Mouse (Mus musculus) MEL-GATA-1-ER (cell line): ENCODE data around the gene Carhsp1.

ENCODE experiments used
- DNase-seq: peaks from one replicate; pipeline ENCODE4 v3.0.0-alpha.2; 2012; ENCODE audit warnings: low read depth; ENCODE audit errors: extremely low read depth

The Carhsp1 gene

DNA sequence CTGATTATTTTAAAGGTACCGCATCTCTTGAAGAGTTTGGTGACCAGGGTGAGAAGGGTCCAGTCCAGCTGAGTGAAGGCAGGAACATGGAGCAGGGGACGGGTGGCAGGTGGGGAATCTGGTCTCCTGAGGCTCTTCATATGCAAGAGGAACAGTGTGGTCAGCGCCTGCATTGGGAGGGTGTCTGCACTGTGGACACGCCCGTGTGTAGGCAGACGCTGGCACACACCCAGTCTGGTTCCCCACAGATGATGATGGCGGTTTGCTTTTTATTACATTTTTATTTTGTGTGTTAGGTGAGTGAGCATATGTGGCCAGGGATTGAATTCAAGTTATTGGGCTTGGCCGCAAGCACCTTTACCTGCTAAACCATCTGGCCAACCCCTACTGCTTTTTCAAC is 3.6 kb upstream of the Carhsp1 start:
- DNase-seq, result no peak

GRCm38 (mm10) chr16:8674165-8674564 is 2.2 kb upstream of the Carhsp1 start:
- peak; percentile 68 for DNase-seq

GRCm38 (mm10) chr16:8673343-8673742 is 1.4 kb upstream of the Carhsp1 start:
- DNase-seq, result no peak

DNA sequence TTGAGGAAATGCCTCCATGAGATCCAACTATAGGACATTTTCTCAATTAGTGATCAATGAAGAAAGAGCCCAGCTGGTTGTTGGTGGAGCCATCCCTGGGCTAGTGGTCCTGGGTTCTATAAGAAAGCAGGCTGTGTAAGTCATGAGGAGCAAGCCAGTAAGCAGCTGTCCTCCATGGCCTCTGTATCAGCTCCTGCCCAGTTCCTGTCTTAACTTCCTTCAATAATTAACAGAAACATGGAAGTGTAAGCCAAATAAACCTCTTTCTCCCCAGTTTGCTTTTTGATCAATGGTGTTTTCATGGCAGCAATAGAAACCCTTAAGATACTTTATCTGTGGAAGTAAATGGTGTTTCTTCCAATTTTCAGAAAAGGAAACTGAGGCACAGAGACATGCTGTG is 856 bp upstream of the Carhsp1 start:
- no peak for DNase-seq

GRCm38 (mm10) chr16:8672350-8672687 is 364 bp upstream of the Carhsp1 start:
- no peak for DNase-seq

- no peak for DNase-seq
These were observed 1.6 kb downstream of the Carhsp1 start for GRCm38 (mm10) chr16:8670041-8671035.

- DNase-seq, result no peak
These were observed 2.5 kb downstream of the Carhsp1 start for GRCm38 (mm10) chr16:8669432-8669831.

GRCm38 (mm10) chr16:8668386-8668785 is 3.6 kb downstream of the Carhsp1 start:
- no peak for DNase-seq

GRCm38 (mm10) chr16:8667814-8668213 is 4.1 kb downstream of the Carhsp1 start:
- DNase-seq, result no peak

DNA sequence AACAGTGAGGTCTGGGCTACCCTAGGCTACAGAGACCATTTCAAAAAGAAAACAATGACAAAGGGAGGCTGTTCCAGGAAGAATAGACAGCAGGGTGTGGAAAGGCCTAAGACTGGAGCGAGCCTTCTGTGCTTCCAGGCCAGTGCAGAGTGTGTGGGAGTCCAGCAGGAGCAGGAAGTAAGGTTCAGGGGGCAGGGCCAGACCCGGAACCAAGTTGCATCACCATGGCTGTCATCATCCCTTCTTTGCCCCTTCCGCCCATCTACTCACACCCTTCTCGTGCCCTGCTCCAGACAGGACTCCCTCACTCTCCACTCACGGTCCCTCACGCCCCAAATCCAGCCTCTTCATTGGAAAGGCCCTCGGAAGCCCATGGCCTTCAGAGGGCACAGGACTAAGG is 4.7 kb downstream of the Carhsp1 start:
- DNase-seq, result no peak

- peak; percentile 52 for DNase-seq
These were observed 5.5 kb downstream of the Carhsp1 start for GRCm38 (mm10) chr16:8666452-8666851.

GRCm38 (mm10) chr16:8665367-8665766 is 6.6 kb downstream of the Carhsp1 start:
- DNase-seq, result no peak

DNA sequence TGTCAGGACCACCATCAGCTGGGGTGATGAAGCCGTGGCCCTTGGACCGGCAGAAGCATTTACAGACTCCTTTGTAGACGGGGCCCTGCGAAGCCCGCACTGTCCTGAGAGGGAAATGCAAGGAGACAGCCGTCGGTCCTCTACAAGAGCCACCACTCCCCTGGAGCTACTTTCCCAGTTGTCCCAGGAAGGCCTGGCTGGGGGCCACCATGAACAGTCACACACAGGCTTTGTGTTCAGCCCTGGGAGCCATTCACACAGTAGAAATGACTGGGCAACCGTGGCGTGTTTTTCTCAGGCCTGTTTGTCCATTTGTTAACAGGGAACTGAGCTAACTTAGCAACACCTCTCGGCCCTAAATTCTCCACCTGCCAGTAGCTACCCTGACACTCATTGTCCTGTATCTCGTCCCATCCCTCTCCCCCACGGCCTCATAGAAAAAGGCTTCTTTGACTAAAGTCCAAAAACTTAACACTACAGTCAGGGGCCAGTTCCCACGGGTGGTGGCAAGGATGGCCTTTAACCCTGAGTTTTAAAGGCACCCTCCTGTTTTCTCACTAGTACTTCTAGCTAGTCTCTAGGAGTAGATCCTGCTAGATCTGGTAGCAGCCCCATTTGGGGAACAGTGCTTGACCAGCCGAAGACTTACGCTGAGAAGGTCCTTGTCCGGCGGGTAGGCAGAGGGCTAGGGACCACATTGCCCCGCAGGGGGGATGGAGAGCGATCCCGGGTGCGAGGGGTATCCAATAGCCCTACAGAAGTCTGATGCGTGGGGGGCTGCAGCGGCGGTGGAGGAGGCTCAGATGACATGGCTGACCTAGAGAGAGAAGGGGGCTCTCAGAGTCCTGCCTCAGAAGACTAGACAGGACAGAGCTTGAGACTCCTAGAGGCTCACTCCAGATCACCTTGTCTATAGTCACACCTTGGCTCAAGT is 8.1 kb downstream of the Carhsp1 start:
- DNase-seq, result no peak

DNA sequence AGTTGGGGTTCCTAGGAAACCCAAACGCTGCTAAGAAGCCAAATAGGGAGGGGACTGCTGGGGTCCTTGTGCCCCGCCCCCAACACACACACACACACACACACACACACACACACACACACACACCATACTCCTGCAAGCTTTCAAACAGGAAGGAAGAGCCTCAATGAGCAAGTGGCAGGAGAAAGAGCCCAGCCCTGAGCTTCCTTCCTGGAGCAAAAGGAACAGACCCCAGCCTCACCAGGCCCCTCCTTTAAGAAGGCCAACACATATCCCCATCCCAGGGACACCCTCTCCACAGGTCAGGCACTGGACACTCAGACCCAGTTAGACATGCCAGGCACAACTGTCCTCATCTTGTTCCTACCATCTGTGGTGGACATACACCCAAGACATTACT is 8.9 kb downstream of the Carhsp1 start:
- no peak for DNase-seq

DNA sequence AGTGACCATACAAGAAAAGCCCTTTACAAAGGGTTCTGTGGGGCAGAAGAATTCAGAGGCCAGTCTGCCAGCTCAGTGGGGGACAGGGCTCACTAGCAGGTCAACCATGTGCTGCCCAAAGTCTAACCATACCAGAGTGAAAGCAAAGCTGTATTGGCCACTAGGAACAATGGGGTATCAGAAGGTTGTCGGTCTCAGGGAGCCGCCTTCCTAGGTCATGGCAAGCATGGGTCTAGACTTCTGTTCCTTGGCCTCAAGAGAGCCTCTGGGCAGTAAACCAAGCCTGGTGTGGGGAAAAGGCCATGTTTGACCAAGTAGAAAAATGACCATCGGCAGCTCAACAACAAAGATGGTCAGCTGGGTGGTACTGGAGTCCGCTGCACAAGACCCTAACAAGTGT is 13.2 kb downstream of the Carhsp1 start:
- no peak for DNase-seq

DNA sequence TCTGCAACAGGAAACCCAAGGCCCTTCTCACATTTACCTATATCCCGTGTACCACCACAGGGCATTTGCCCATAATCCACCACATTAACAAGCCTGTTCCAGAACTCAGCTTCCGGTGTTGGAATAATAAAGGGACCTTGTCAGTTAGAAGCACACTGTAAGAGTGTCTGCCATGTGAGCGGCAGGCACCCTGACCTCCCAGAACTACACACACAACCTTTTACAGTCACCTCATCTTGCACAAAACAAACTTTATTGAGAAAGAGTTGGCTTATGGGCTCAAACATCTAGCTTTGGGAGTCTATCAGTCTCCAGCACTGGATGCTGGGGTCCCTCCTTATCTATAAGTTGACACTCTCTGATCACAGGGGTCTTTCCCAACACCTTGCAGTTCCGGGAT is 13.6 kb downstream of the Carhsp1 start:
- DNase-seq, result no peak

DNA sequence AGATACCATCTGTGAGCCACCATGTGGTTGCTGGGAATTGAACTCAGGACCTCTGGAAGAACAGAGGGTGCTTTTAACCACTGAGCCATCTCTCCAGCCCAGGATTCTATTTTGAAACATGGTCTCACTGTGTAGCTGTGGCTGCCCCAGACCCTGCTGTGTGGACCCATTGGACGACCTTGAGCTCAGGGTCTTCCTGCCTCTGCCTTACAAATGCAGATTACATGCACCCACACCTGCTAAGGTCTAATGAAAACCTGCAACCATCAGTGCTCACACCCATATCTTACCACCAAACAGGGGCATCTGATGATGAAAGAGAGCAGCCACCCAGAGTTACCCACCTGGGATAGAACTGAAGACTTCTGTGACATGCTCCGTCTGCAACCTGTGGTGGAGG is 15.7 kb downstream of the Carhsp1 start:
- no peak for DNase-seq

DNA sequence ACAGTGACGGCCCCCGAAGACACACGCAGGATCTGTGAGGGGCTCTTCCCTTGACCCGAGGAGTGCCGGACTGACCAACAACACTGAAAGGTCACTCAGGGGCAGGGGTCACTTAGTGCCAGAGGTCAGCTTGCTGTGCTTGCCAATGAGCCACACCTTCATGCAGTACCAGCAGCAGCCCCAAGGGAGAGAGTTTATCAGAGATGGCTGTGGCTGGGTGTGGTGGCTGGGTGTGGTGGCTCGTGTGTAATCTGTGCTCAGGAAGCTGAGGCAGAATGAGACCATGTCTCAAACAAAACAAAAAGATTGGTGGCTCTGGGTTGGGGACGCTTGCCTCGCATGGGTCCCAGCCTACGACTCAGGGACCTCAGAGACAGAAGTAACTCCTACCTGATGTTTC is 16.4 kb downstream of the Carhsp1 start:
- no peak for DNase-seq

GRCm38 (mm10) chr16:8655108-8655507 is 16.8 kb downstream of the Carhsp1 start:
- DNase-seq, result no peak

- DNase-seq, result no peak
These were observed 21.9 kb downstream of the Carhsp1 start for GRCm38 (mm10) chr16:8650007-8650406.

DNA sequence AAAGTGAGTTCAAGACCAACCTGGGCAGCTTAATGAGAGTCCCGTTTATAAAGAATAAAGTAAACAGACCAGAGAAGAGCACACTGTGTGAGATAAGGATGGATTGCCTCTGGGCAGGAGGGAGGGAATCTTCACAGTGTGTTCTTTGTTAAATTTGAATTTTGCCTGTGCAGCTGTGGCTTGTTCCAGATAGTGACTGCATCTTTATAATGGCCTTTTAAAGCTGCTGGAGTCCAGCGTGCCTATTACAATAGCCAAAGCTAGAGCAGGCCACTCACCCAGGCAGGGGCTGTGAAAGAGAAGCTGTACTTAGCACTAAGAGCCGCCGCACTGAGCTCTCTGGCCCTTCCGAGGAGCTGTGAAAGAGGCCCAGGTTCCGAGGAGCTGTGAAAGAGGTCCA is 26.4 kb downstream of the Carhsp1 start:
- DNase-seq, result no peak

- peak; percentile 29 for DNase-seq
These were observed 28.1 kb downstream of the Carhsp1 start for GRCm38 (mm10) chr16:8643855-8644254.
